Mouse (Mus musculus): ENCODE results near the gene Nedd4.

- no peak for TF ChIP-seq CTCF (IDR thresholded peaks at IDR 0.05; ENCODE audit: borderline replicate concordance, extremely low read depth, insufficient read depth, insufficient read length)
- no peak for TF ChIP-seq POLR2A (IDR thresholded peaks at IDR 0.05; ENCODE audit: borderline replicate concordance, extremely low read depth, insufficient read depth, insufficient read length, poor library complexity, severe bottlenecking)
Observed at GRCm38 (mm10) chr9:72708690-72709089, 46.5 kb downstream of the Nedd4 start.

Measured in brain, embryonic 14.5 days (tissue).